Mouse (Mus musculus) MEL (cell line): ENCODE results near the gene Nexn. TPM values are rescaled to one million over a fixed set of nuclear protein-coding genes. Genes with fewer than 3 reads are reported as not detected.

ENCODE experiments used
- DNase-seq: peaks from one replicate; pipeline ENCODE4 v3.0.0; 2011; ENCODE audit warnings: low read depth, low spot score
- H3K27ac ChIP-seq: 2 replicates; pipeline ENCODE4 v1.5.1; 2012; ENCODE audit warnings: low read depth, mild to moderate bottlenecking, control low read depth, low read length, moderate library complexity; ENCODE audit not compliant: control insufficient read depth
- H3K27me3 ChIP-seq, 2 experiments: fragments of 150-350 bp in 1 of 2; sonication (generic) in 1 of 2; 2 replicates each; pipeline ENCODE4 v1.6.1; 2012; ENCODE audit warnings: low read length in 2 of 2, mild to moderate bottlenecking in 2 of 2, improper control_type of control experiment in 1 of 2, moderate library complexity in 1 of 2; ENCODE audit not compliant: insufficient read depth in 2 of 2, control insufficient read depth in 1 of 2
- H3K36me3 ChIP-seq, 2 experiments: 2 replicates each; pipeline ENCODE4 v1.6.1; 2012 to 2014; ENCODE audit warnings: low read length in 2 of 2, improper control_type of control experiment in 1 of 2, inconsistent platforms in 1 of 2, mild to moderate bottlenecking in 1 of 2; ENCODE audit not compliant: insufficient read depth in 2 of 2, control insufficient read depth in 1 of 2
- H3K4me1 ChIP-seq, 2 experiments: fragments of 150-350 bp in 1 of 2; sonication (generic) in 1 of 2; 2 replicates each; pipeline ENCODE4 v1.6.1; 2012; ENCODE audit warnings: low read length in 2 of 2, improper control_type of control experiment in 1 of 2, mild to moderate bottlenecking in 1 of 2; ENCODE audit not compliant: insufficient read depth in 2 of 2, control insufficient read depth in 1 of 2
- H3K4me3 ChIP-seq, 2 experiments: fragments of 150-350 bp in 1 of 2; sonication (generic) in 1 of 2; 2 replicates each; pipeline ENCODE4 v1.5.1; 2012; ENCODE audit warnings: low read depth in 2 of 2, low read length in 2 of 2, mild to moderate bottlenecking in 2 of 2, moderate library complexity in 2 of 2, control low read depth in 1 of 2, improper control_type of control experiment in 1 of 2; ENCODE audit not compliant: control insufficient read depth in 1 of 2, insufficient read depth in 1 of 2
- H3K79me2 ChIP-seq: 2 replicates; pipeline ENCODE4 v1.6.1; 2012; ENCODE audit warnings: mild to moderate bottlenecking, low read length, moderate library complexity; ENCODE audit not compliant: control insufficient read depth, poor library complexity, insufficient read depth
- H3K9ac ChIP-seq: 2 replicates; pipeline ENCODE4 v1.6.1; 2012; ENCODE audit warnings: low read depth, mild to moderate bottlenecking, control low read depth, low read length, moderate library complexity; ENCODE audit not compliant: control insufficient read depth, poor library complexity, severe bottlenecking
- H3K9me3 ChIP-seq: fragments of 150-350 bp; sonication (generic); replicated peaks from 2 replicates; pipeline ENCODE4 v1.6.1; 2012; ENCODE audit warnings: mild to moderate bottlenecking, low read length, improper control_type of control experiment, moderate library complexity; ENCODE audit not compliant: insufficient read depth
- CHD2 ChIP-seq: IDR thresholded peaks from 2 replicates; pipeline ENCODE4 v1.6.1; 2011; ENCODE audit warnings: low read length, improper control_type of control experiment
- CTCF ChIP-seq, 3 experiments: IDR thresholded peaks in 2 of 3; conservative IDR thresholded peaks in 1 of 3; 2 replicates each; pipeline ENCODE4 v1.5.1; 2011 to 2012; ENCODE audit warnings: low read length in 3 of 3, low read depth in 2 of 3, mild to moderate bottlenecking in 2 of 3, improper control_type of control experiment in 1 of 3, inconsistent platforms in 1 of 3, mixed read lengths in 1 of 3, moderate library complexity in 1 of 3; ENCODE audit not compliant: control insufficient read depth in 1 of 3, insufficient read depth in 1 of 3, poor library complexity in 1 of 3, severe bottlenecking in 1 of 3
- E2F4 ChIP-seq: IDR thresholded peaks from 2 replicates; pipeline ENCODE4 v1.6.1; 2011; ENCODE audit warnings: low read depth, low read length, improper control_type of control experiment, borderline replicate concordance
- ELF1 ChIP-seq: IDR thresholded peaks from 2 replicates; pipeline ENCODE4 v1.6.1; 2014; ENCODE audit warnings: low read depth, mild to moderate bottlenecking, inconsistent platforms, low read length, improper control_type of control experiment, moderate library complexity
- ETS1 ChIP-seq: IDR thresholded peaks from 2 replicates; pipeline ENCODE4 v1.6.1; 2012; ENCODE audit warnings: low read depth, mild to moderate bottlenecking, inconsistent platforms, low read length, improper control_type of control experiment, moderate library complexity
- GABPA ChIP-seq: IDR thresholded peaks from 2 replicates; pipeline ENCODE4 v1.6.1; 2012; ENCODE audit warnings: low read depth, mild to moderate bottlenecking, inconsistent platforms, low read length, improper control_type of control experiment, moderate library complexity
- HCFC1 ChIP-seq: IDR thresholded peaks from 2 replicates; pipeline ENCODE4 v1.6.1; 2012; ENCODE audit warnings: low read depth, mild to moderate bottlenecking, inconsistent platforms, low read length, improper control_type of control experiment, moderate library complexity
- MAFK ChIP-seq: IDR thresholded peaks from 2 replicates; pipeline ENCODE4 v1.6.1; 2011; ENCODE audit warnings: low read depth, mild to moderate bottlenecking, low read length, improper control_type of control experiment, borderline replicate concordance
- MAZ ChIP-seq: IDR thresholded peaks from 2 replicates; pipeline ENCODE4 v1.6.1; 2012; ENCODE audit warnings: low read depth, mild to moderate bottlenecking, inconsistent platforms, low read length, improper control_type of control experiment
- NELFE ChIP-seq: IDR thresholded peaks from 2 replicates; pipeline ENCODE4 v1.6.1; 2011; ENCODE audit warnings: low read depth, low read length, improper control_type of control experiment
- POLR2AphosphoS2 ChIP-seq: IDR thresholded peaks from 2 replicates; pipeline ENCODE4 v1.6.1; 2011; ENCODE audit warnings: low read length, improper control_type of control experiment
- RAD21 ChIP-seq: IDR thresholded peaks from 2 replicates; pipeline ENCODE4 v1.6.1; 2011; ENCODE audit warnings: mild to moderate bottlenecking, low read depth, low read length, improper control_type of control experiment
- SMC3 ChIP-seq: IDR thresholded peaks from 2 replicates; pipeline ENCODE4 v1.6.1; 2011; ENCODE audit warnings: low read depth, low read length, improper control_type of control experiment
- TBP ChIP-seq: IDR thresholded peaks from 2 replicates; pipeline ENCODE4 v1.8.0; 2011; ENCODE audit warnings: low read depth, low read length, improper control_type of control experiment
- USF1 ChIP-seq: IDR thresholded peaks from 2 replicates; pipeline ENCODE4 v1.6.1; 2014; ENCODE audit warnings: low read depth, mild to moderate bottlenecking, inconsistent platforms, low read length, improper control_type of control experiment, moderate library complexity
- ZC3H11A ChIP-seq: IDR thresholded peaks from 2 replicates; pipeline ENCODE4 v1.6.1; 2012; ENCODE audit warnings: low read depth, mild to moderate bottlenecking, inconsistent platforms, low read length, improper control_type of control experiment
- ZNF384 ChIP-seq: IDR thresholded peaks from 2 replicates; pipeline ENCODE4 v1.6.1; 2012; ENCODE audit warnings: low read depth, mild to moderate bottlenecking, inconsistent platforms, low read length, improper control_type of control experiment
- polyA plus RNA-seq, 2 experiments: library from polyadenylated mRNA; stranded (reverse) in 1 of 2; unstranded in 1 of 2; fragments of >175 nt in 1 of 2; fragments of >200 nt in 1 of 2; gene quantifications; 2 replicates each; pipeline versions ENCODE4 v1.2.1 to v1.2.4; 2012; ENCODE audit warnings: low replicate concordance in 2 of 2, low read depth in 1 of 2; ENCODE audit not compliant: insufficient read length in 2 of 2, insufficient read depth in 1 of 2, missing spikeins in 1 of 2
- total RNA-seq: library from RNA; depleted of rRNA; stranded (reverse); fragments of 300-350 nt; gene quantifications from 2 replicates; pipeline ENCODE4 v1.2.3, GENCODE M21; 2012

The Nexn gene
- total and polyA plus RNA-seq, 3 experiments: 0.19 to 0.96 TPM; not detected in 1

DNA sequence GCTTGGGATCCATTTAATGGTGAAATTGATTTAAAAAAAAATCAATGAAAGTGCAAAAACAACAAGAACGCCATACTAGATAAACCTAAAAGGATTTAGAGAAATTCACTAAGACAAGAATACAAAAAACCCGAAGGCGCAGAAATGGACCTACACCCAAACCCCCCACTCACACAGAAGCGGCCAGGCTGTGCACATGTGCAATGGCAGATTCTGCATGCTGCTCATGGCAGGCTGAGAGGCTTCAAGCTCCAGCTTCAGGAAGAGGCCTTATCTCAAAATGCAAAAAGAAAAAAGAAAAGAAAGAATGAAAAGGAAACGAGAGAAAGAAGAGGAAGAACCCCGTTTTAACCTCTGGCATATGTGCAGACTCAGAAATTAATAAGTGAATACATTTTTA lies 62.7 kb downstream of the Nexn start (continued):
- TF ChIP-seq RAD21 (no peak), ZNF384 (no peak), POLR2AphosphoS2 (no peak), ETS1 (0 out of 2 replicates have a peak, but pooled peaks have one; percentile 22), SMC3 (no peak), ZC3H11A (no peak), GABPA (no peak), HCFC1 (no peak)

GRCm38 (mm10) chr3:152202942-152203341 lies 63.2 kb downstream of the Nexn start:
- Histone ChIP-seq H3K27ac (no peak overlapping the region), H3K27me3 (no peaks in the 10 kb centered on the region), H3K4me3 (no peak overlapping the region), H3K36me3 (peaks cover 0 to 31% of the 10 kb centered on the region in 2 experiments; a peak in 2 of 4 replicates), H3K9ac (no peak overlapping the region), H3K79me2 (peaks cover 4% of the 10 kb centered on the region), H3K9me3 (no peaks in the 10 kb centered on the region), H3K4me1 (peaks cover 11 to 18% of the 10 kb centered on the region in 2 experiments)
- TF ChIP-seq MAFK (peak; percentile 87; the same call in 1 of the 2 replicates), ELF1 (no peak)
- DNase-seq: no peak

- no peak for TF ChIP-seq TBP
- no peak for TF ChIP-seq NELFE
- no peak for TF ChIP-seq E2F4
- TF ChIP-seq MAZ: no peak
- TF ChIP-seq CTCF (IDR thresholded peaks at IDR 0.05 in 2 of 3, conservative IDR thresholded peaks at IDR 0.05 in 1 of 3; ENCODE audit: control insufficient read depth in 1 of 3, insufficient read depth in 1 of 3, low read depth in 2 of 3, low read length in 3 of 3, poor library complexity in 1 of 3, severe bottlenecking in 1 of 3): no peak
- no peak for TF ChIP-seq USF1
- TF ChIP-seq CHD2: no peak
- TF ChIP-seq MAFK: no peak
- Histone ChIP-seq H3K4me1 (peaks cover 12 to 18% of the 10 kb centered on the region in 2 experiments), H3K9ac (no peak overlapping the region), H3K27me3 (no peaks in the 10 kb centered on the region), H3K27ac (no peak overlapping the region), H3K9me3 (no peaks in the 10 kb centered on the region), H3K79me2 (no peaks in the 10 kb centered on the region; the same call in 1 of the 2 replicates), H3K36me3 (peaks cover 0 to 28% of the 10 kb centered on the region in 2 experiments; a peak in 2 of 4 replicates), H3K4me3 (no peak overlapping the region)
- no peak for DNase-seq
Measured at GRCm38 (mm10) chr3:152201651-152202050, 64.5 kb downstream of the Nexn start.
